In genomic region chr2:146293538-146293937, GRCm38 (mm10) we compare ENCODE assay signal across 17 mouse cellular contexts.
DNase-seq lines count a peak whose midpoint lies in the region; ATAC-seq lines count a peak whose summit lies in the region.
"Had no signal": no experiment of that assay in that cellular context is flagged by ENCODE, and none has a peak within 500 bp of the region (broad histone marks: within the 10 kb centered on the region; RNA-seq: fewer than 3 reads in every experiment).

No protein-coding gene starts in this region.

- peak; percentile 40 for ATAC-seq in hindbrain, embryonic 13.5 days (ENCODE audit: low FRiP score)
- no peak for ATAC-seq in hindbrain, embryonic 12.5 days (ENCODE audit: low FRiP score)
- ATAC-seq in forebrain, embryonic 15.5 days (replicated peaks), result no peak
- ATAC-seq in hindbrain, embryonic 15.5 days (ENCODE audit: low FRiP score, low read depth), result peak; percentile 65
- ATAC-seq in neural tube, embryonic 14.5 days (ENCODE audit: low read depth), result peak; percentile 50; the same call in 1 of the 2 replicates
- ATAC-seq: lung, postnatal 0 days had no signal

- no peak for DNase-seq in layer of hippocampus, adult 18-20 months (ENCODE audit: low spot score in 2 of 2)
- DNase-seq in right cerebral cortex, postnatal 4 days, result no peak
- DNase-seq: cerebellum, adult 9-10 months; gastrocnemius, postnatal 36 days; heart, postnatal 4 days; kidney, adult 11 months; liver; thymus, postnatal 14 days had no signal

- H3K27me3 ChIP-seq in hindbrain, embryonic 13.5 days, result peaks cover 5% of the 10 kb centered on the region; the same call in 1 of the 2 replicates
- peaks cover 5% of the 10 kb centered on the region; the same call in 1 of the 2 replicates for H3K27me3 ChIP-seq in hindbrain, embryonic 12.5 days
- no peaks in the 10 kb centered on the region for H3K27me3 ChIP-seq in forebrain, embryonic 15.5 days
- peaks cover 3% of the 10 kb centered on the region; the same call in 1 of the 2 replicates for H3K27me3 ChIP-seq in hindbrain, embryonic 15.5 days
- no peaks in the 10 kb centered on the region; the same call in 1 of the 2 replicates for H3K27me3 ChIP-seq in neural tube, embryonic 14.5 days (ENCODE audit: control insufficient read depth, insufficient read depth, low read length)
- H3K27me3 ChIP-seq: heart, embryonic 15.5 days had no signal

- H3K9me3 ChIP-seq in hindbrain, embryonic 13.5 days, result no peaks in the 10 kb centered on the region
- no peaks in the 10 kb centered on the region for H3K9me3 ChIP-seq in hindbrain, embryonic 12.5 days (replicated peaks)
- no peaks in the 10 kb centered on the region for H3K9me3 ChIP-seq in forebrain, embryonic 15.5 days
- H3K9me3 ChIP-seq in hindbrain, embryonic 15.5 days, result no peaks in the 10 kb centered on the region
- no peaks in the 10 kb centered on the region for H3K9me3 ChIP-seq in neural tube, embryonic 14.5 days (ENCODE audit: control insufficient read depth, low read length)
- H3K9me3 ChIP-seq: heart, embryonic 15.5 days had no signal

- 52% methylated on average over 9 of the region's 9 CpGs for WGBS in hindbrain, embryonic 13.5 days
- 67% methylated on average over 9 of the region's 9 CpGs for WGBS in hindbrain, embryonic 12.5 days
- WGBS in forebrain, embryonic 15.5 days, result 69% methylated on average over 9 of the region's 9 CpGs
- 38% methylated on average over 9 of the region's 9 CpGs for WGBS in hindbrain, embryonic 15.5 days
- WGBS in neural tube, embryonic 14.5 days, result 38% methylated on average over 9 of the region's 9 CpGs

- peaks cover 38% of the 10 kb centered on the region for H3K4me1 ChIP-seq in hindbrain, embryonic 13.5 days (replicated peaks)
- peaks cover 29% of the 10 kb centered on the region for H3K4me1 ChIP-seq in hindbrain, embryonic 12.5 days
- H3K4me1 ChIP-seq in forebrain, embryonic 15.5 days, result peaks cover 40% of the 10 kb centered on the region
- peaks cover 22% of the 10 kb centered on the region for H3K4me1 ChIP-seq in hindbrain, embryonic 15.5 days (replicated peaks)
- peaks cover 9% of the 10 kb centered on the region; the same call in 1 of the 2 replicates for H3K4me1 ChIP-seq in neural tube, embryonic 14.5 days (ENCODE audit: control insufficient read depth, insufficient read depth, low read length)
- H3K4me1 ChIP-seq: heart, embryonic 15.5 days had no signal

- no peak overlapping the region for H3K4me3 ChIP-seq in hindbrain, embryonic 13.5 days
- no peak overlapping the region for H3K4me3 ChIP-seq in hindbrain, embryonic 12.5 days
- no peak overlapping the region for H3K4me3 ChIP-seq in forebrain, embryonic 15.5 days
- no peak overlapping the region for H3K4me3 ChIP-seq in hindbrain, embryonic 15.5 days
- H3K4me3 ChIP-seq in neural tube, embryonic 14.5 days (ENCODE audit: low read depth, low read length), result no peak overlapping the region
- H3K4me3 ChIP-seq: heart, embryonic 15.5 days; layer of hippocampus, adult 2 months had no signal

- 0 out of 2 replicates have a peak overlapping the region, but pooled peaks have one; percentile 6 for H3K4me2 ChIP-seq in hindbrain, embryonic 13.5 days
- H3K4me2 ChIP-seq in hindbrain, embryonic 12.5 days (replicated peaks), result no peak overlapping the region
- no peak overlapping the region for H3K4me2 ChIP-seq in forebrain, embryonic 15.5 days (replicated peaks)
- 0 out of 2 replicates have a peak overlapping the region, but pooled peaks have one; percentile 6 for H3K4me2 ChIP-seq in hindbrain, embryonic 15.5 days
- no peak overlapping the region for H3K4me2 ChIP-seq in neural tube, embryonic 14.5 days (ENCODE audit: low read depth, low read length)
- H3K4me2 ChIP-seq: heart, embryonic 15.5 days had no signal

- no peaks in the 10 kb centered on the region for H3K36me3 ChIP-seq in hindbrain, embryonic 13.5 days
- H3K36me3 ChIP-seq in hindbrain, embryonic 12.5 days, result no peaks in the 10 kb centered on the region
- H3K36me3 ChIP-seq in forebrain, embryonic 15.5 days, result no peaks in the 10 kb centered on the region
- no peaks in the 10 kb centered on the region for H3K36me3 ChIP-seq in hindbrain, embryonic 15.5 days
- no peaks in the 10 kb centered on the region for H3K36me3 ChIP-seq in neural tube, embryonic 14.5 days (ENCODE audit: control insufficient read depth, insufficient read depth, low read length)
- H3K36me3 ChIP-seq: heart, embryonic 15.5 days had no signal

- H3K9ac ChIP-seq in hindbrain, embryonic 13.5 days, result peak overlapping the region; percentile 19; the same call in 1 of the 2 replicates
- H3K9ac ChIP-seq in hindbrain, embryonic 12.5 days, result no peak overlapping the region
- H3K9ac ChIP-seq in forebrain, embryonic 15.5 days (replicated peaks), result no peak overlapping the region
- no peak overlapping the region for H3K9ac ChIP-seq in hindbrain, embryonic 15.5 days
- no peak overlapping the region for H3K9ac ChIP-seq in neural tube, embryonic 14.5 days (replicated peaks; ENCODE audit: low read depth, low read length)
- H3K9ac ChIP-seq: heart, embryonic 15.5 days had no signal

- no peak overlapping the region for H3K27ac ChIP-seq in hindbrain, embryonic 13.5 days
- H3K27ac ChIP-seq in hindbrain, embryonic 12.5 days, result no peak overlapping the region
- peak overlapping the region; percentile 23; the same call in 1 of the 2 replicates for H3K27ac ChIP-seq in forebrain, embryonic 15.5 days (replicated peaks)
- H3K27ac ChIP-seq in hindbrain, embryonic 15.5 days (replicated peaks), result peak overlapping the region; percentile 50
- H3K27ac ChIP-seq in neural tube, embryonic 14.5 days (ENCODE audit: low read depth, low read length), result peak overlapping the region; percentile 34; the same call in 1 of the 2 replicates
- H3K27ac ChIP-seq: heart, embryonic 15.5 days; kidney, postnatal 0 days; layer of hippocampus, adult 2 months had no signal

Comparison
In these comparisons a context has a peak if more than half of its experiments do, and no peak if none do; other contexts are left out.
1. ATAC-seq: peak in hindbrain, embryonic 13.5 days (single experiment), hindbrain, embryonic 15.5 days (single experiment) and neural tube, embryonic 14.5 days (single experiment); none in hindbrain, embryonic 12.5 days (single experiment) and forebrain, embryonic 15.5 days (single experiment).
2. H3K27ac ChIP-seq: peak in forebrain, embryonic 15.5 days (single experiment), hindbrain, embryonic 15.5 days (single experiment) and neural tube, embryonic 14.5 days (single experiment); none in hindbrain, embryonic 13.5 days (single experiment) and hindbrain, embryonic 12.5 days (single experiment).
3. H3K4me2 ChIP-seq: peak in hindbrain, embryonic 13.5 days (single experiment) and hindbrain, embryonic 15.5 days (single experiment); none in hindbrain, embryonic 12.5 days (single experiment), forebrain, embryonic 15.5 days (single experiment) and neural tube, embryonic 14.5 days (single experiment).